Mouse (Mus musculus) layer of hippocampus, postnatal 36 days (tissue): ENCODE data around the gene App. TPM values are rescaled to one million over a fixed set of nuclear protein-coding genes. Genes with fewer than 3 reads are reported as not detected.
A peak's percentile ranks its signal among the peaks of the same experiment; 100 is the strongest.

Experiments used
- DNase-seq, 2 experiments: peaks; one replicate each; pipeline ENCODE4 v3.0.0; 2022
- total RNA-seq, 2 experiments: library from RNA; stranded (reverse); gene quantifications; 2 replicates each; pipeline ENCODE4 v1.2.3; 2021

App gene
- total RNA-seq, 2 experiments from 2014 or later: 1,157 to 1,249 TPM

- no peak for DNase-seq
Observed at GRCm38 (mm10) chr16:85075330-85075729, 98.2 kb downstream of the App start.

- DNase-seq: no peak
Observed at GRCm38 (mm10) chr16:85074889-85075288, 98.7 kb downstream of the App start.

- DNase-seq: no peak
Observed at GRCm38 (mm10) chr16:85072624-85073023, 100.9 kb downstream of the App start.

GRCm38 (mm10) chr16:85071791-85072190, 101.8 kb downstream of the App start:
- no peak for DNase-seq

GRCm38 (mm10) chr16:85071248-85071647, 102.3 kb downstream of the App start:
- DNase-seq: no peak

- DNase-seq: peak in 1 of 2 experiments; percentile 53
Observed at GRCm38 (mm10) chr16:85067254-85067893, 106.2 kb downstream of the App start.

GRCm38 (mm10) chr16:85066227-85066626, 107.3 kb downstream of the App start:
- no peak for DNase-seq

- DNase-seq: no peak
Observed at GRCm38 (mm10) chr16:85064800-85065199, 108.8 kb downstream of the App start.

- DNase-seq: no peak
Observed at GRCm38 (mm10) chr16:85062732-85063131, 110.8 kb downstream of the App start.

- no peak for DNase-seq
Observed at GRCm38 (mm10) chr16:85061725-85062124, 111.8 kb downstream of the App start.

- no peak for DNase-seq
Observed at GRCm38 (mm10) chr16:85058138-85058537, 115.4 kb downstream of the App start.

- no peak for DNase-seq
Observed at GRCm38 (mm10) chr16:85056212-85056611, 117.4 kb downstream of the App start.

- DNase-seq: no peak
Observed at GRCm38 (mm10) chr16:85053996-85054395, 119.6 kb downstream of the App start.

GRCm38 (mm10) chr16:85047310-85047709, 126.3 kb downstream of the App start:
- no peak for DNase-seq

GRCm38 (mm10) chr16:85041153-85041959, 132.2 kb downstream of the App start:
- DNase-seq: no peak

- DNase-seq: no peak
Observed at GRCm38 (mm10) chr16:85038731-85039130, 134.8 kb downstream of the App start.

- no peak for DNase-seq
Observed at GRCm38 (mm10) chr16:85037969-85038644, 135.5 kb downstream of the App start.

- no peak for DNase-seq
Observed at GRCm38 (mm10) chr16:85035815-85036214, 137.8 kb downstream of the App start.

GRCm38 (mm10) chr16:85033747-85034146, 139.8 kb downstream of the App start:
- no peak for DNase-seq

- DNase-seq: no peak
Observed at GRCm38 (mm10) chr16:85030810-85031209, 142.8 kb downstream of the App start.

- no peak for DNase-seq
Observed at GRCm38 (mm10) chr16:85028396-85028795, 145.2 kb downstream of the App start.

- no peak for DNase-seq
Observed at GRCm38 (mm10) chr16:85024706-85025105, 148.9 kb downstream of the App start.

- peak; percentile 32 to 45 for DNase-seq
Observed at GRCm38 (mm10) chr16:85023106-85023505, 150.5 kb downstream of the App start.
